In the genomic region with DNA sequence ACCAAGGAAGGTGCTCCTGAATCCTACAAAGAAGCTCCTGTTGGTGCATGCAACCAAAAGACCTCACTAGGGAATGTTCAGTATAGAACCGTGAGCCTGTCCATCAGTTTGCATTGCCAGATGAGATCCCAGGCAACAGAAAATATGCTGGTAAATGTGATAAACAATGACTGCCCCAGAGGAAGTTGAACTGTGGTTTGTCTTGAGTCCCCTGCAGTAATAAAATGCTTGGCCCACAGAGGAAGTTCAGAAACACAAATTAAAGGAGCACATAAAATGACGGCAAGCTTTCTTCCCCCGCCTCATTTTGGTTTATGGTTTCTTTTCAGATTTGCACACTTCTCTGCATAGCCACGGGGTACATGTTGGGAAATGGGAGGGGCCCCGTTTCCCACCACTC, we compare ENCODE assay signal across 14 mouse cellular contexts. TPM values are rescaled to one million over a fixed set of nuclear protein-coding genes. Genes with fewer than 3 reads are reported as not detected.
A peak's percentile ranks its signal among the peaks of the same experiment; 100 is the strongest.
DNase-seq lines count a peak whose midpoint lies in the region; ATAC-seq and TF ChIP-seq lines count a peak whose summit lies in the region.
"Had no signal": no experiment of that assay in that cellular context is flagged by ENCODE, and none has a peak within 500 bp of the region (broad histone marks: within the 10 kb centered on the region; RNA-seq: fewer than 3 reads in every experiment).

No protein-coding gene starts in this region.

- no peak for DNase-seq in gastrocnemius, adult 2 months
- no peak for DNase-seq in gastrocnemius, adult 18-20 months (ENCODE audit: low spot score)
- no peak for DNase-seq in limb, embryonic 10.5 days (ENCODE audit: low spot score)
- no peak for DNase-seq in midbrain, embryonic 11.5 days (ENCODE audit: low spot score, missing footprints)
- no peak for DNase-seq in forebrain, embryonic 14.5 days (ENCODE audit: low spot score)
- DNase-seq: cerebellum, adult 2 months; thymus, postnatal 4 days had no signal

- H3K36me3 ChIP-seq in limb, embryonic 12.5 days = no peaks in the 10 kb centered on the region
- H3K36me3 ChIP-seq in limb, embryonic 10.5 days = no peaks in the 10 kb centered on the region
- H3K36me3 ChIP-seq in megakaryocyte, embryonic 14.5 days (replicated peaks; ENCODE audit: low read length) = no peaks in the 10 kb centered on the region
- no peaks in the 10 kb centered on the region for H3K36me3 ChIP-seq in midbrain, embryonic 11.5 days (ENCODE audit: control insufficient read depth, insufficient read depth, low read length)
- no peaks in the 10 kb centered on the region for H3K36me3 ChIP-seq in forebrain, embryonic 14.5 days (ENCODE audit: control insufficient read depth, insufficient read depth, low read length)
- H3K36me3 ChIP-seq: embryonic facial prominence, embryonic 15.5 days; forebrain, embryonic 12.5 days; hindbrain, embryonic 15.5 days had no signal

- intact Hi-C loops in gastrocnemius, adult 2 months (cut with DNase I) = loop anchor here (10.0 kb wide), 1 partner anchor 184 kb away; no protein-coding TSS in a partner anchor

- no peak for TF ChIP-seq POLR2A in bone marrow macrophage, adult 2 months (IDR thresholded peaks at IDR 0.05; ENCODE audit: borderline replicate concordance, low read depth, low read length)

- 28% methylated on average over 5 of the region's 5 CpGs for WGBS in limb, embryonic 12.5 days
- 68% methylated on average over 5 of the region's 5 CpGs for WGBS in limb, embryonic 10.5 days
- WGBS in midbrain, embryonic 11.5 days = 80% methylated on average over 5 of the region's 5 CpGs
- WGBS in forebrain, embryonic 14.5 days = 73% methylated on average over 5 of the region's 5 CpGs

- H3K4me3 ChIP-seq in gastrocnemius, adult 2 months = peak overlapping the region; percentile 47
- no peak overlapping the region for H3K4me3 ChIP-seq in limb, embryonic 12.5 days (replicated peaks)
- H3K4me3 ChIP-seq in limb, embryonic 10.5 days = no peak overlapping the region
- peak overlapping the region; percentile 29 for H3K4me3 ChIP-seq in bone marrow macrophage, adult 2 months (ENCODE audit: insufficient read depth, low read length)
- peak overlapping the region; percentile 86 for H3K4me3 ChIP-seq in megakaryocyte, embryonic 14.5 days (replicated peaks)
- no peak overlapping the region for H3K4me3 ChIP-seq in midbrain, embryonic 11.5 days (ENCODE audit: low read depth, low read length)
- H3K4me3 ChIP-seq in forebrain, embryonic 14.5 days (ENCODE audit: low read depth, low read length) = no peak overlapping the region
- H3K4me3 ChIP-seq: embryonic facial prominence, embryonic 15.5 days; forebrain, embryonic 12.5 days; hindbrain, embryonic 15.5 days had no signal

- H3K9ac ChIP-seq in limb, embryonic 12.5 days (replicated peaks) = no peak overlapping the region
- no peak overlapping the region for H3K9ac ChIP-seq in midbrain, embryonic 11.5 days (ENCODE audit: low read length)
- H3K9ac ChIP-seq in forebrain, embryonic 14.5 days (ENCODE audit: low read length) = no peak overlapping the region
- H3K9ac ChIP-seq: embryonic facial prominence, embryonic 15.5 days; forebrain, embryonic 12.5 days; hindbrain, embryonic 15.5 days had no signal

- H3K9me3 ChIP-seq in limb, embryonic 12.5 days = no peaks in the 10 kb centered on the region
- H3K9me3 ChIP-seq in limb, embryonic 10.5 days (replicated peaks) = no peaks in the 10 kb centered on the region
- H3K9me3 ChIP-seq in megakaryocyte, embryonic 14.5 days = no peaks in the 10 kb centered on the region; the same call in 1 of the 2 replicates
- H3K9me3 ChIP-seq in midbrain, embryonic 11.5 days (ENCODE audit: control insufficient read depth, low read length) = no peaks in the 10 kb centered on the region
- no peaks in the 10 kb centered on the region for H3K9me3 ChIP-seq in forebrain, embryonic 14.5 days (replicated peaks; ENCODE audit: control insufficient read depth, low read length)
- H3K9me3 ChIP-seq: embryonic facial prominence, embryonic 15.5 days; forebrain, embryonic 12.5 days; hindbrain, embryonic 15.5 days had no signal

- ATAC-seq in limb, embryonic 12.5 days (ENCODE audit: insufficient number of reproducible peaks, insufficient read depth, low FRiP score, low TSS enrichment, low read depth) = no peak
- ATAC-seq in midbrain, embryonic 11.5 days (ENCODE audit: low FRiP score) = no peak
- ATAC-seq in forebrain, embryonic 14.5 days = no peak

- H3K27ac ChIP-seq in gastrocnemius, adult 2 months = peak overlapping the region; percentile 66
- H3K27ac ChIP-seq in limb, embryonic 12.5 days = no peak overlapping the region
- H3K27ac ChIP-seq in limb, embryonic 10.5 days = no peak overlapping the region
- H3K27ac ChIP-seq in bone marrow macrophage, adult 2 months (ENCODE audit: insufficient read depth, low read depth, low read length) = peak overlapping the region; percentile 97
- no peak overlapping the region for H3K27ac ChIP-seq in midbrain, embryonic 11.5 days (ENCODE audit: low read depth, low read length)
- H3K27ac ChIP-seq in forebrain, embryonic 14.5 days (ENCODE audit: low read depth, low read length) = no peak overlapping the region
- H3K27ac ChIP-seq: embryonic facial prominence, embryonic 15.5 days; forebrain, embryonic 12.5 days; hindbrain, embryonic 15.5 days; stomach, postnatal 0 days had no signal

- no peaks in the 10 kb centered on the region for H3K27me3 ChIP-seq in limb, embryonic 12.5 days
- no peaks in the 10 kb centered on the region for H3K27me3 ChIP-seq in limb, embryonic 10.5 days (ENCODE audit: low read depth, poor library complexity, severe bottlenecking)
- no peaks in the 10 kb centered on the region for H3K27me3 ChIP-seq in megakaryocyte, embryonic 14.5 days (replicated peaks)
- H3K27me3 ChIP-seq in midbrain, embryonic 11.5 days (ENCODE audit: control insufficient read depth, insufficient read depth, low read length) = no peaks in the 10 kb centered on the region
- H3K27me3 ChIP-seq in forebrain, embryonic 14.5 days (replicated peaks; ENCODE audit: control insufficient read depth, insufficient read depth, low read length) = no peaks in the 10 kb centered on the region
- H3K27me3 ChIP-seq: embryonic facial prominence, embryonic 15.5 days; forebrain, embryonic 12.5 days; hindbrain, embryonic 15.5 days had no signal

- no peak for TF ChIP-seq CTCF in gastrocnemius, adult 2 months (IDR thresholded peaks at IDR 0.05)
- TF ChIP-seq CTCF in bone marrow macrophage, adult 2 months (IDR thresholded peaks at IDR 0.05; ENCODE audit: low read depth, low read length) = no peak

- 0 out of 2 replicates have a peak overlapping the region, but pooled peaks have one; percentile 2 for H3K4me2 ChIP-seq in limb, embryonic 12.5 days
- H3K4me2 ChIP-seq in midbrain, embryonic 11.5 days = no peak overlapping the region
- H3K4me2 ChIP-seq in forebrain, embryonic 14.5 days (ENCODE audit: low read length) = no peak overlapping the region
- H3K4me2 ChIP-seq: embryonic facial prominence, embryonic 15.5 days; forebrain, embryonic 12.5 days; hindbrain, embryonic 15.5 days had no signal

- H3K4me1 ChIP-seq in limb, embryonic 12.5 days (replicated peaks) = peaks cover 9% of the 10 kb centered on the region; the same call in 1 of the 2 replicates
- H3K4me1 ChIP-seq in limb, embryonic 10.5 days = peaks cover 6% of the 10 kb centered on the region; the same call in 1 of the 2 replicates
- peaks cover 57% of the 10 kb centered on the region for H3K4me1 ChIP-seq in bone marrow macrophage, adult 2 months (ENCODE audit: control insufficient read depth, insufficient read depth, low read length)
- peaks cover 70% of the 10 kb centered on the region for H3K4me1 ChIP-seq in megakaryocyte, embryonic 14.5 days
- no peaks in the 10 kb centered on the region for H3K4me1 ChIP-seq in midbrain, embryonic 11.5 days (ENCODE audit: control insufficient read depth, insufficient read depth, low read length)
- no peaks in the 10 kb centered on the region for H3K4me1 ChIP-seq in forebrain, embryonic 14.5 days (ENCODE audit: control insufficient read depth, insufficient read depth, low read length)
- H3K4me1 ChIP-seq: forebrain, embryonic 12.5 days; hindbrain, embryonic 15.5 days had no signal

RNA-seq across cellular contexts. Expression of a gene that starts 8.3 kb away (rescaled TPM):
- 1 to 10 TPM; 4.7 to 9.0 TPM for total RNA-seq in gastrocnemius, adult 2 months (2021)
- total RNA-seq in gastrocnemius, adult 18-20 months (2021) = 1 to 10 TPM; 5.2 to 6.1 TPM
- polyA plus RNA-seq in limb, embryonic 12.5 days (2016; fragmentation: Nextera tagmentation; extraction: Ambion mirVana) = 40.0 and 40.8 TPM in 2 replicates
- 15.8 and 23.3 TPM in 2 replicates for polyA plus RNA-seq in limb, embryonic 10.5 days (2016; fragmentation: Nextera tagmentation; extraction: Ambion mirVana)
- polyA plus RNA-seq in bone marrow macrophage, adult 2 months (2012; ENCODE audit: insufficient read depth, insufficient read length, missing spikeins) = 24.2 and 24.3 TPM in 2 replicates
- polyA plus RNA-seq in megakaryocyte, embryonic 14.5 days (2012; ENCODE audit: insufficient read depth, low replicate concordance) = 6.0 and 9.7 TPM in 2 replicates
- 34.3 and 36.0 TPM in 2 replicates for polyA plus RNA-seq in midbrain, embryonic 11.5 days (2014; fragmentation: Nextera tagmentation; extraction: Ambion mirVana)
- polyA plus RNA-seq in forebrain, embryonic 14.5 days (2014; fragmentation: Nextera tagmentation; extraction: Ambion mirVana) = 38.2 and 46.2 TPM in 2 replicates

Comparison
In these comparisons a context has a peak if more than half of its experiments do, and no peak if none do; other contexts are left out.
1. H3K27ac ChIP-seq: peak in gastrocnemius, adult 2 months (single experiment) and bone marrow macrophage, adult 2 months (single experiment); none in limb, embryonic 12.5 days (single experiment), limb, embryonic 10.5 days (single experiment), midbrain, embryonic 11.5 days (single experiment) and forebrain, embryonic 14.5 days (single experiment).
2. H3K4me3 ChIP-seq: peak in gastrocnemius, adult 2 months (single experiment), bone marrow macrophage, adult 2 months (single experiment) and megakaryocyte, embryonic 14.5 days (single experiment); none in limb, embryonic 12.5 days (single experiment), limb, embryonic 10.5 days (single experiment), midbrain, embryonic 11.5 days (single experiment) and forebrain, embryonic 14.5 days (single experiment).